Mouse (Mus musculus) heart, adult 2 months (tissue): ENCODE data around the gene Nedd8.

ENCODE experiments used
- CTCF ChIP-seq: fragments of 200-600 bp; IDR thresholded peaks from 2 replicates; pipeline ENCODE4 v1.8.1; 2022; ENCODE audit warnings: antibody characterized with exemption, mild to moderate bottlenecking, moderate library complexity
- POLR2A ChIP-seq: fragments of 200-500 bp; IDR thresholded peaks from 2 replicates; pipeline ENCODE4 v1.6.1; 2011; ENCODE audit warnings: mild to moderate bottlenecking, low read depth, low read length, control low read depth; ENCODE audit not compliant: insufficient read depth

GRCm38 (mm10) chr14:55713729-55714122 lies 41.8 kb upstream of the Nedd8 start, which contains the start of gene Tgm1:
- TF ChIP-seq POLR2A (no peak), CTCF (no peak)
